8 mouse cellular contexts compared by ENCODE assay signal in the genomic region with DNA sequence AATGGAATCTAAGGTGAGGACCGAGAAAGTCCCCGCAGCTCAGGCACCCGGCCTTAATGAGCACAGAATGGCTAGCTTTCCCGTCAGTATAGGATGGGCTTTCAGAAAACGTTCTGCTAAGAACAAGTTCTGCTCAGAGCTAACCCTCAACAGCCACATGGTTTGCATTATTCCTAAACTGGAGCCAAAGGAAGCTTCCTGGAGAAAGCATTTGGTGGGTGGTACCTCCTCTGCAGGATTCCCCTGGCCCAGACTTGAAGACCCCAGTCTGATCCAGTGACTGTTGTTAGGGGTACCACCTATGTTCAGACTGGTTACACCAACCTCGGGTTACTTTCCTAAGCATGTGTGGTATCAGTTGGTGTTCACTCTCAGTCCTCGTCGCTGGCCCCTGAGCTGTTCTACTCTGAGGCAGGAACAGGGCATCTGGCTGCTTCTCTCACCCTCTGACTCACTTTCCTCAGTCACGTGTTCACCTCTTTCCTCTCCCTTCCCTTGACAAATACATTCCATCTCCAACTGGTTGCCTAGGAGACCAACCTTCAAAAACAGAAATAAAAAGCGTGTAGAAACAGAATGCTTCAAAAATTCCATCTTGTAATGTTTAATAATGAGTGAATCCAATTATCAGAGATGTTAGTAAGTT. TPM values are rescaled to one million over a fixed set of nuclear protein-coding genes. Genes with fewer than 3 reads are reported as not detected.
DNase-seq lines count a peak whose midpoint lies in the region; ATAC-seq and TF ChIP-seq lines count a peak whose summit lies in the region.

No protein-coding gene starts in this region.

- H3K4me1 ChIP-seq in hindbrain, embryonic 11.5 days (replicated peaks; ENCODE audit: control insufficient read depth, insufficient read depth, low read length), result no peaks in the 10 kb centered on the region
- peaks cover 3% of the 10 kb centered on the region; the same call in 1 of the 2 replicates for H3K4me1 ChIP-seq in hindbrain, embryonic 16.5 days (ENCODE audit: control insufficient read depth, insufficient read depth, low read depth, low read length)
- H3K4me1 ChIP-seq in midbrain, embryonic 15.5 days, result 0 out of 2 replicates have a peak, but pooled peaks cover 6% of the 10 kb centered on the region

- no peaks in the 10 kb centered on the region for H3K9me3 ChIP-seq in hindbrain, embryonic 11.5 days (ENCODE audit: control insufficient read depth, low read length)
- H3K9me3 ChIP-seq in hindbrain, embryonic 16.5 days (ENCODE audit: control insufficient read depth, low read length), result no peaks in the 10 kb centered on the region
- no peaks in the 10 kb centered on the region for H3K9me3 ChIP-seq in midbrain, embryonic 15.5 days

- peak; percentile 47; the same call in 1 of the 2 replicates for ATAC-seq in hindbrain, embryonic 11.5 days (ENCODE audit: low FRiP score)
- no peak for ATAC-seq in hindbrain, embryonic 16.5 days
- peak; percentile 97 for ATAC-seq in Patski
- ATAC-seq in granulocyte monocyte progenitor cell, adult 5-6 weeks (replicated peaks; ENCODE audit: poor library complexity, severe bottlenecking), result 0 out of 2 replicates have a peak, but pooled peaks have one; percentile 17
- ATAC-seq in midbrain, embryonic 15.5 days (replicated peaks), result 0 out of 2 replicates have a peak, but pooled peaks have one; percentile 60

- peak; percentile 35 for DNase-seq in hindbrain, embryonic 11.5 days (ENCODE audit: low spot score)
- DNase-seq in Patski (ENCODE audit: low read depth, low spot score), result peak; percentile 87
- peak; percentile 52 for DNase-seq in left cerebral cortex, adult 2 months (ENCODE audit: extremely low spot score in 1 of 2, low spot score in 2 of 2)
- DNase-seq in spleen, postnatal 14 days (ENCODE audit: low spot score in 2 of 2), result no peak
- no peak for DNase-seq in neural tube, embryonic 10.5 days (ENCODE audit: extremely low spot score, low spot score)

- H3K36me3 ChIP-seq in hindbrain, embryonic 11.5 days (ENCODE audit: control insufficient read depth, insufficient read depth, low read length), result no peaks in the 10 kb centered on the region
- H3K36me3 ChIP-seq in hindbrain, embryonic 16.5 days (ENCODE audit: control insufficient read depth, insufficient read depth, low read length), result no peaks in the 10 kb centered on the region
- H3K36me3 ChIP-seq in midbrain, embryonic 15.5 days (replicated peaks), result no peaks in the 10 kb centered on the region

- no peak overlapping the region for H3K4me2 ChIP-seq in hindbrain, embryonic 11.5 days (replicated peaks; ENCODE audit: low read depth, low read length)
- H3K4me2 ChIP-seq in hindbrain, embryonic 16.5 days (ENCODE audit: low read length), result no peak overlapping the region
- no peak overlapping the region for H3K4me2 ChIP-seq in midbrain, embryonic 15.5 days

- in situ Hi-C loops in Patski (cut with MboI; ENCODE audit: low pct_unique_long_range_greater_than_20kb), result no loop called here

- WGBS in hindbrain, embryonic 11.5 days, result 63% methylated on average over 10 of the region's 10 CpGs
- 58% methylated on average over 10 of the region's 10 CpGs for WGBS in hindbrain, embryonic 16.5 days
- WGBS in midbrain, embryonic 15.5 days, result 57% methylated on average over 10 of the region's 10 CpGs

- CTCF ChIA-PET in Patski (lab: Charles Lee), result interaction anchor here (1.0 to 2.6 kb wide), 5 partner anchors 10 to 135 kb away, joined by 3 to 13 read pairs (median 4); partner anchors contain the start of gene Stxbp3

- H3K27ac ChIP-seq in hindbrain, embryonic 11.5 days (ENCODE audit: low read depth, low read length), result no peak overlapping the region
- H3K27ac ChIP-seq in hindbrain, embryonic 16.5 days (ENCODE audit: low read depth, low read length), result no peak overlapping the region
- H3K27ac ChIP-seq in left cerebral cortex, adult 2 months, result peak overlapping the region; percentile 50; the same call in 1 of the 2 replicates
- H3K27ac ChIP-seq in midbrain, embryonic 15.5 days, result no peak overlapping the region

- no peaks in the 10 kb centered on the region for H3K27me3 ChIP-seq in hindbrain, embryonic 11.5 days (ENCODE audit: control insufficient read depth, insufficient read depth, low read length)
- no peaks in the 10 kb centered on the region for H3K27me3 ChIP-seq in hindbrain, embryonic 16.5 days (replicated peaks; ENCODE audit: control insufficient read depth, insufficient read depth, low read length)
- H3K27me3 ChIP-seq in Patski, result no peaks in the 10 kb centered on the region
- H3K27me3 ChIP-seq in midbrain, embryonic 15.5 days (replicated peaks), result no peaks in the 10 kb centered on the region

- H3K4me3 ChIP-seq in hindbrain, embryonic 11.5 days (ENCODE audit: low read depth, low read length), result no peak overlapping the region
- no peak overlapping the region for H3K4me3 ChIP-seq in hindbrain, embryonic 16.5 days (ENCODE audit: low read length)
- H3K4me3 ChIP-seq in left cerebral cortex, adult 2 months, result no peak overlapping the region
- no peak overlapping the region for H3K4me3 ChIP-seq in midbrain, embryonic 15.5 days

- intact Hi-C loops in left cerebral cortex, adult 2 months (cut with DNase I), result no loop called here

- H3K9ac ChIP-seq in hindbrain, embryonic 11.5 days (ENCODE audit: low read depth, low read length), result no peak overlapping the region
- H3K9ac ChIP-seq in hindbrain, embryonic 16.5 days (ENCODE audit: low read depth, low read length), result no peak overlapping the region
- H3K9ac ChIP-seq in midbrain, embryonic 15.5 days, result no peak overlapping the region

- POLR2A ChIA-PET in Patski (lab: Charles Lee), result no interaction called here

- no peak for TF ChIP-seq CTCF in Patski (IDR thresholded peaks at IDR 0.05)
- TF ChIP-seq CTCF in left cerebral cortex, adult 2 months (IDR thresholded peaks at IDR 0.05), result no peak

RNA-seq across cellular contexts. Expression of gene Aknad1, which starts 41.9 kb away (rescaled TPM):
- 0.11 TPM in 1 of 2 replicates, not detected in the other for polyA plus RNA-seq in hindbrain, embryonic 11.5 days (2014; fragmentation: Nextera tagmentation; extraction: Ambion mirVana)
- polyA plus RNA-seq in hindbrain, embryonic 16.5 days (2015; fragmentation: Nextera tagmentation; extraction: Ambion mirVana), result not detected in 2 replicates
- polyA plus RNA-seq in Patski (2021), result not detected
- not detected in 2 replicates for total RNA-seq in granulocyte monocyte progenitor cell, adult 5-6 weeks (2014; fragmentation: Nextera tagmentation)
- not detected in 2 replicates for total RNA-seq in granulocyte monocyte progenitor cell, adult 5-6 weeks (2017)
- total RNA-seq in left cerebral cortex, adult 2 months (2021), result not detected
- not detected in 2 replicates for polyA plus RNA-seq in midbrain, embryonic 15.5 days (2015; fragmentation: Nextera tagmentation; extraction: Ambion mirVana)

RNA-seq across cellular contexts. Expression of gene Stxbp3, which starts 59.0 kb away (rescaled TPM):
- polyA plus RNA-seq in hindbrain, embryonic 11.5 days (2014; fragmentation: Nextera tagmentation; extraction: Ambion mirVana), result 23.2 and 28.1 TPM in 2 replicates
- polyA plus RNA-seq in hindbrain, embryonic 16.5 days (2015; fragmentation: Nextera tagmentation; extraction: Ambion mirVana), result 16.7 and 17.3 TPM in 2 replicates
- polyA plus RNA-seq in Patski (2021), result 60.3 TPM
- total RNA-seq in granulocyte monocyte progenitor cell, adult 5-6 weeks (2014; fragmentation: Nextera tagmentation), result 23.5 and 28.7 TPM in 2 replicates
- 21.6 and 26.2 TPM in 2 replicates for total RNA-seq in granulocyte monocyte progenitor cell, adult 5-6 weeks (2017)
- total RNA-seq in left cerebral cortex, adult 2 months (2021), result 10 to 100 TPM; 17.8 to 23.1 TPM
- polyA plus RNA-seq in midbrain, embryonic 15.5 days (2015; fragmentation: Nextera tagmentation; extraction: Ambion mirVana), result 14.0 and 14.1 TPM in 2 replicates

RNA-seq across cellular contexts. Expression of gene Gpsm2, which starts 59.3 kb away (rescaled TPM):
- polyA plus RNA-seq in hindbrain, embryonic 11.5 days (2014; fragmentation: Nextera tagmentation; extraction: Ambion mirVana), result 95.3 and 104 TPM in 2 replicates
- 19.8 and 21.1 TPM in 2 replicates for polyA plus RNA-seq in hindbrain, embryonic 16.5 days (2015; fragmentation: Nextera tagmentation; extraction: Ambion mirVana)
- 36.0 TPM for polyA plus RNA-seq in Patski (2021)
- 3.7 and 7.4 TPM in 2 replicates for total RNA-seq in granulocyte monocyte progenitor cell, adult 5-6 weeks (2014; fragmentation: Nextera tagmentation)
- total RNA-seq in granulocyte monocyte progenitor cell, adult 5-6 weeks (2017), result 10.7 and 12.2 TPM in 2 replicates
- 10 to 100 TPM; 12.2 to 13.5 TPM for total RNA-seq in left cerebral cortex, adult 2 months (2021)
- 16.1 and 20.1 TPM in 2 replicates for polyA plus RNA-seq in midbrain, embryonic 15.5 days (2015; fragmentation: Nextera tagmentation; extraction: Ambion mirVana)

Comparison
In these comparisons a context has a peak if more than half of its experiments do, and no peak if none do; other contexts are left out.
1. DNase-seq: peak in hindbrain, embryonic 11.5 days (single experiment), Patski (single experiment) and left cerebral cortex, adult 2 months (2 of 2); none in spleen, postnatal 14 days (0 of 2) and neural tube, embryonic 10.5 days (single experiment).